Mouse (Mus musculus) liver, adult 2 months (tissue): ENCODE results near the gene Ccdc170. TPM values are rescaled to one million over a fixed set of nuclear protein-coding genes. Genes with fewer than 3 reads are reported as not detected.

ENCODE experiments used
- DNase-seq: peaks from one replicate; pipeline ENCODE4 v3.0.0-alpha.2; 2011; ENCODE audit warnings: low read depth, low spot score; ENCODE audit errors: extremely low read depth
- H3K27ac ChIP-seq: fragments of 200-500 bp; replicated peaks from 2 replicates; pipeline ENCODE4 v1.5.1; 2012; ENCODE audit warnings: low read depth, mild to moderate bottlenecking, control low read depth, inconsistent platforms, low read length; ENCODE audit not compliant: insufficient read depth
- H3K27me3 ChIP-seq: fragments of 200-500 bp; 2 replicates; pipeline ENCODE4 v1.6.1; 2012; ENCODE audit warnings: mild to moderate bottlenecking, moderate library complexity, low read length, inconsistent platforms; ENCODE audit not compliant: control insufficient read depth, insufficient read depth
- H3K36me3 ChIP-seq: fragments of 200-500 bp; 2 replicates; pipeline ENCODE4 v1.6.1; 2012; ENCODE audit warnings: low read length, inconsistent platforms; ENCODE audit not compliant: control insufficient read depth, insufficient read depth
- H3K4me1 ChIP-seq: fragments of 200-500 bp; 2 replicates; pipeline ENCODE4 v1.6.1; 2011; ENCODE audit warnings: low read length; ENCODE audit not compliant: control insufficient read depth, insufficient read depth
- H3K4me3 ChIP-seq: fragments of 200-500 bp; 2 replicates; pipeline ENCODE4 v1.5.1; 2011; ENCODE audit warnings: low read depth, mild to moderate bottlenecking, control low read depth, low read length, moderate library complexity; ENCODE audit not compliant: insufficient read depth
- H3K79me2 ChIP-seq: fragments of 200-500 bp; 2 replicates; pipeline ENCODE4 v1.6.1; 2012; ENCODE audit warnings: inconsistent platforms, mild to moderate bottlenecking, low read length, moderate library complexity; ENCODE audit not compliant: control insufficient read depth, insufficient read depth
- H3K9ac ChIP-seq: fragments of 200-500 bp; 2 replicates; pipeline ENCODE4 v1.6.1; 2012; ENCODE audit warnings: low read depth, mild to moderate bottlenecking, control low read depth, inconsistent platforms, low read length
- CTCF ChIP-seq: fragments of 200-500 bp; IDR thresholded peaks from 2 replicates; pipeline ENCODE4 v1.5.1; 2011; ENCODE audit warnings: low read depth, low read length, control low read depth
- POLR2A ChIP-seq: fragments of 200-500 bp; IDR thresholded peaks from 2 replicates; pipeline ENCODE4 v1.6.1; 2011; ENCODE audit warnings: low read length, control low read depth; ENCODE audit not compliant: insufficient read depth; ENCODE audit errors: extremely low read depth
- WGBS: fragments of 180-500 bp; shearing (Covaris S2); methylation state at CpG from one replicate; pipeline ENCODE4 v1.1.7; 2018; 5-methylcytosine and 5-hydroxymethylcytosine counted together
- polyA plus RNA-seq: library from polyadenylated mRNA; depleted of rRNA; stranded (reverse); fragments of >200 nt; gene quantifications from 2 replicates; pipeline ENCODE4 v1.2.3, GENCODE M21; 2012
- total RNA-seq: library from RNA; depleted of rRNA; stranded (reverse); fragments of >200 nt; gene quantifications from 2 replicates; pipeline ENCODE4 v1.2.3, GENCODE M21; 2014

The Ccdc170 gene
- total and polyA plus RNA-seq, 2 experiments = not detected

- Histone ChIP-seq H3K9ac (no peak overlapping the region), H3K27me3 (no peaks in the 10 kb centered on the region)
- 85% methylated on average over 7 of the region's 7 CpGs for WGBS
Observed at GRCm38 (mm10) chr10:4465799-4466198, 16.5 kb upstream of the Ccdc170 start.

GRCm38 (mm10) chr10:4469406-4469805 is 12.9 kb upstream of the Ccdc170 start:
- no peak for TF ChIP-seq POLR2A
- TF ChIP-seq CTCF = no peak
- H3K79me2 ChIP-seq = no peaks in the 10 kb centered on the region
- H3K27me3 ChIP-seq = no peaks in the 10 kb centered on the region
- H3K9ac ChIP-seq = no peak overlapping the region
- no peaks in the 10 kb centered on the region for H3K4me1 ChIP-seq
- WGBS = 88% methylated on average over 3 of the region's 3 CpGs
- no peak overlapping the region for H3K4me3 ChIP-seq
- no peaks in the 10 kb centered on the region for H3K36me3 ChIP-seq
- H3K27ac ChIP-seq = no peak overlapping the region
- DNase-seq = no peak

More at GRCm38 (mm10) chr10:4465799-4466198, 16.5 kb upstream of the Ccdc170 start:
- TF ChIP-seq CTCF (no peak), POLR2A (no peak)
- Histone ChIP-seq H3K36me3 (no peaks in the 10 kb centered on the region), H3K4me1 (no peaks in the 10 kb centered on the region), H3K4me3 (no peak overlapping the region), H3K27ac (no peak overlapping the region), H3K79me2 (no peaks in the 10 kb centered on the region)
- DNase-seq = no peak

- Histone ChIP-seq H3K4me3 (no peak overlapping the region), H3K27ac (no peak overlapping the region), H3K36me3 (no peaks in the 10 kb centered on the region), H3K4me1 (no peaks in the 10 kb centered on the region), H3K27me3 (no peaks in the 10 kb centered on the region), H3K79me2 (no peaks in the 10 kb centered on the region), H3K9ac (no peak overlapping the region)
- TF ChIP-seq CTCF = no peak
- TF ChIP-seq POLR2A = no peak
- DNase-seq = no peak
- WGBS = 85% methylated on average over 11 of the region's 11 CpGs
Observed at GRCm38 (mm10) chr10:4473591-4473993, 8.7 kb upstream of the Ccdc170 start.

GRCm38 (mm10) chr10:4475431-4475830 is 6.9 kb upstream of the Ccdc170 start:
- no peaks in the 10 kb centered on the region for H3K27me3 ChIP-seq
- no peaks in the 10 kb centered on the region for H3K79me2 ChIP-seq
- no peak overlapping the region for H3K4me3 ChIP-seq
- TF ChIP-seq CTCF (no peak), POLR2A (no peak)
- no peak overlapping the region for H3K9ac ChIP-seq
- no peak overlapping the region for H3K27ac ChIP-seq
- no peaks in the 10 kb centered on the region for H3K4me1 ChIP-seq
- no peaks in the 10 kb centered on the region for H3K36me3 ChIP-seq
- no peak for DNase-seq
- WGBS = 74% methylated on average over 3 of the region's 3 CpGs

- no peak overlapping the region for H3K9ac ChIP-seq
Observed at GRCm38 (mm10) chr10:4476604-4477003, 5.7 kb upstream of the Ccdc170 start.

GRCm38 (mm10) chr10:4480929-4481328 is 1.4 kb upstream of the Ccdc170 start:
- DNase-seq = no peak
- H3K79me2 ChIP-seq = no peaks in the 10 kb centered on the region
- H3K4me3 ChIP-seq = no peak overlapping the region
- no peak overlapping the region for H3K27ac ChIP-seq
- no peaks in the 10 kb centered on the region for H3K36me3 ChIP-seq
- TF ChIP-seq CTCF = no peak
- no peaks in the 10 kb centered on the region for H3K4me1 ChIP-seq
- H3K9ac ChIP-seq = no peak overlapping the region
- H3K27me3 ChIP-seq = no peaks in the 10 kb centered on the region
- 89% methylated on average over 3 of the region's 3 CpGs for WGBS

More at GRCm38 (mm10) chr10:4476604-4477003, 5.7 kb upstream of the Ccdc170 start:
- no peak overlapping the region for H3K27ac ChIP-seq
- no peaks in the 10 kb centered on the region for H3K36me3 ChIP-seq
- no peak for TF ChIP-seq POLR2A
- TF ChIP-seq CTCF = no peak
- H3K4me1 ChIP-seq = no peaks in the 10 kb centered on the region
- WGBS = 90% methylated on average over 5 of the region's 5 CpGs
- no peaks in the 10 kb centered on the region for H3K79me2 ChIP-seq
- no peak overlapping the region for H3K4me3 ChIP-seq
- no peak for DNase-seq
- H3K27me3 ChIP-seq = no peaks in the 10 kb centered on the region
